Mouse (Mus musculus) bone marrow, adult 2 months (tissue): Measurements from ENCODE around the gene Gm20518. TPM values are rescaled to one million over a fixed set of nuclear protein-coding genes. Genes with fewer than 3 reads are reported as not detected.

Experiments used
- H3K27ac ChIP-seq: fragments of 200-500 bp; 2 replicates; pipeline ENCODE4 v1.5.1; 2012; ENCODE audit warnings: low read depth, mild to moderate bottlenecking, control low read depth, inconsistent platforms, low read length; ENCODE audit not compliant: control insufficient read depth, poor library complexity, insufficient read depth
- H3K4me1 ChIP-seq: fragments of 200-500 bp; 2 replicates; pipeline ENCODE4 v1.6.1; 2011; ENCODE audit warnings: low read length; ENCODE audit not compliant: control insufficient read depth, insufficient read depth
- H3K4me3 ChIP-seq: fragments of 200-500 bp; replicated peaks from 2 replicates; pipeline ENCODE3; 2011; ENCODE audit warnings: mild to moderate bottlenecking, low read depth, low read length, control low read depth; ENCODE audit not compliant: control insufficient read depth
- CTCF ChIP-seq: fragments of 200-500 bp; IDR thresholded peaks from 2 replicates; pipeline ENCODE4 v1.5.1; 2011; ENCODE audit warnings: low read length, control low read depth; ENCODE audit not compliant: control insufficient read depth, insufficient read depth
- POLR2A ChIP-seq: fragments of 200-500 bp; IDR thresholded peaks from 2 replicates; pipeline ENCODE4 v1.6.1; 2011; ENCODE audit warnings: low read depth, mild to moderate bottlenecking, control low read depth, low read length, borderline replicate concordance; ENCODE audit not compliant: control insufficient read depth
- WGBS: fragments of 180-500 bp; shearing (Covaris S2); methylation state at CpG from one replicate; pipeline ENCODE4 v1.1.7; 2018; 5-methylcytosine and 5-hydroxymethylcytosine counted together
- polyA plus RNA-seq: library from polyadenylated mRNA; stranded (reverse); fragments of >200 nt; gene quantifications from 2 replicates; pipeline ENCODE4 v1.2.4, GENCODE M21; 2011; ENCODE audit warnings: low replicate concordance; ENCODE audit not compliant: missing spikeins, insufficient read depth, insufficient read length

The Gm20518 gene
- polyA plus RNA-seq, 1 experiment = 2.2 TPM

- 65% methylated on average over 6 of the region's 6 CpGs for WGBS
- Histone ChIP-seq H3K4me1 (no peaks in the 10 kb centered on the region), H3K4me3 (no peak overlapping the region), H3K27ac (no peak overlapping the region)
- TF ChIP-seq CTCF (no peak), POLR2A (no peak)
These were observed 43.0 kb downstream of the Gm20518 start for GRCm38 (mm10) chr16:17848431-17848830.

GRCm38 (mm10) chr16:17843701-17844365, 47.6 kb downstream of the Gm20518 start:
- WGBS = 90% methylated on average over 10 of the region's 10 CpGs
- Histone ChIP-seq H3K4me1 (no peaks in the 10 kb centered on the region), H3K4me3 (no peak overlapping the region), H3K27ac (no peak overlapping the region)
- no peak for TF ChIP-seq POLR2A
- TF ChIP-seq CTCF = no peak

- H3K4me1 ChIP-seq = no peaks in the 10 kb centered on the region
- no peak overlapping the region for H3K27ac ChIP-seq
- 90% methylated on average over 7 of the region's 7 CpGs for WGBS
- TF ChIP-seq CTCF (no peak), POLR2A (no peak)
- no peak overlapping the region for H3K4me3 ChIP-seq
These were observed 49.0 kb downstream of the Gm20518 start for GRCm38 (mm10) chr16:17842437-17842836.

GRCm38 (mm10) chr16:17839976-17840375, 51.5 kb downstream of the Gm20518 start:
- TF ChIP-seq POLR2A (no peak), CTCF (no peak)
- no peaks in the 10 kb centered on the region for H3K4me1 ChIP-seq
- WGBS = 85% methylated on average over 4 of the region's 4 CpGs
- H3K4me3 ChIP-seq = no peak overlapping the region
- H3K27ac ChIP-seq = no peak overlapping the region

GRCm38 (mm10) chr16:17838051-17838450, 53.4 kb downstream of the Gm20518 start, which contains the start of gene Car15:
Gene Car15 (minus strand): TSS chr16:17838364.
- TF ChIP-seq POLR2A = no peak
- TF ChIP-seq CTCF = no peak
- 70% methylated on average over 6 of the region's 6 CpGs for WGBS
- Histone ChIP-seq H3K27ac (no peak within 1 kb of the TSS), H3K4me1 (no peaks in the 10 kb centered on the region), H3K4me3 (no peak within 1 kb of the TSS)

GRCm38 (mm10) chr16:17835481-17835880, 56.0 kb downstream of the Gm20518 start:
- TF ChIP-seq CTCF (no peak), POLR2A (no peak)
- Histone ChIP-seq H3K27ac (no peak overlapping the region), H3K4me3 (no peak overlapping the region), H3K4me1 (no peaks in the 10 kb centered on the region)
- 41% methylated on average over 13 of the region's 13 CpGs for WGBS

- H3K4me3 ChIP-seq = no peak overlapping the region
- H3K4me1 ChIP-seq = no peaks in the 10 kb centered on the region
- H3K27ac ChIP-seq = no peak overlapping the region
- TF ChIP-seq POLR2A = no peak
- no peak for TF ChIP-seq CTCF
- WGBS = 40% methylated on average over 7 of the region's 7 CpGs
These were observed 56.9 kb downstream of the Gm20518 start for GRCm38 (mm10) chr16:17834543-17834942.

GRCm38 (mm10) chr16:17833681-17834399, 57.6 kb downstream of the Gm20518 start:
- Histone ChIP-seq H3K4me3 (no peak overlapping the region), H3K4me1 (no peaks in the 10 kb centered on the region), H3K27ac (no peak overlapping the region)
- 4% methylated on average over 103 of the region's 103 CpGs for WGBS
- TF ChIP-seq CTCF (no peak), POLR2A (no peak)

- Histone ChIP-seq H3K4me3 (no peak overlapping the region), H3K27ac (no peak overlapping the region), H3K4me1 (no peaks in the 10 kb centered on the region)
- TF ChIP-seq CTCF = no peak
- no peak for TF ChIP-seq POLR2A
- under 1% methylated on average over 36 of the region's 37 CpGs for WGBS
These were observed 58.2 kb downstream of the Gm20518 start for GRCm38 (mm10) chr16:17833321-17833680.
